Mouse (Mus musculus) lung, adult 10 weeks (tissue): ENCODE data around the gene Cope. TPM values are rescaled to one million over a fixed set of nuclear protein-coding genes. Genes with fewer than 3 reads are reported as not detected.

Source experiments
- polyA plus RNA-seq: library from polyadenylated mRNA; stranded (reverse); fragments of 350-450 nt; fragmentation: Illumina TruSeq; extraction: RNeasy Lipid Tissue Mini Kit (QIAGEN cat#74804); gene quantifications from one replicate; pipeline ENCODE4 v1.2.3, GENCODE M21; 2014; ENCODE audit warnings: low read depth, low replicate concordance; ENCODE audit not compliant: insufficient read depth

Cope gene
- 129 TPM for polyA plus RNA-seq

GRCm38 (mm10) chr8:70302358-70302890 lies at the start of gene Cope, which contains the start of gene Ddx49:
Gene Cope (plus strand): TSS chr8:70302518.
Gene Ddx49 (minus strand): TSS chr8:70302489.

GRCm38 (mm10) chr8:70282603-70283135 lies 19.6 kb upstream of the Cope start, which contains the start of gene Homer3:
Gene Homer3 (plus strand): TSS chr8:70282827.

GRCm38 (mm10) chr8:70315624-70316510 lies 13.5 kb downstream of the Cope start, which contains the start of gene Cers1:
Gene Cers1 (plus strand): TSS chr8:70315775.

GRCm38 (mm10) chr8:70329124-70329834 lies 27.0 kb downstream of the Cope start, which contains the start of gene Gdf1:
Gene Gdf1 (plus strand): TSS chr8:70329817.

DNA sequence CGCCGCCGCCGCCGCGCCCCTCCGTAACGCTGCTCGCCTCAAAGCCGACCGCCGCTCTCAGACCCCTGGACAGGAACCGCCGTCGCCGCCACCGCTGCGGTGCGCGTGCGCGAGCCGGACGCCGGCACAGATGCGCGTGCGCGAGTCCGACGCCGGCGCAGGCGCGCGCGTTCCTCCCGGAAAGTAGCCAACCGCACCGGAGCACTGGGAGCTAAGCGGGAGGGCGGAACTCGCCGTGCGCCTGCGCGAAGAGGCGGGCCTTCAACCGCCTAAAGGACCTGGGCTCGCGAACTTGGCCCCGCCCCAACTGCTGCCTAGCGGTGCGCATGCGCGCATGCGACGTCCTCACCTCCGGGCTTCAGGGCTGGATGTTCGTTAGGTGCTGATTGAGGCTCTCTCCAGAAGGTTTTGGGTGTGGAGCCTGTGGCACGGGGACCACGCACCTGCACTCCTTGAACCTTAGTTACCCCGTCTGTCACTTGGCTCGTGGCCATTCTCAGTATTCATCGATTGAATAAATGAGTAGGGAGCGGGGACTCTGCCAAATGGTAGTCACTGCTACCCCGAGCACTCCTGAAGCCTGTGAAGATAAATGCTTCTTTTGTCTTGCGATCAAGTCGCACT lies 51.0 kb downstream of the Cope start, which contains the start of gene Upf1:
Gene Upf1, minus strand, starts transcription at position 85 of the 624 bp plus-strand sequence.

Other genes with a start within 250 kb of the Cope start
- 1.8 TPM for gene Tm6sf2, start 229.6 kb upstream of the Cope start, polyA plus RNA-seq
- gene Hapln4, start 219.1 kb upstream of the Cope start, polyA plus RNA-seq, result not detected
- not detected for gene Ncan, start 181.6 kb upstream of the Cope start, polyA plus RNA-seq
- gene Nr2c2ap, start 171.2 kb upstream of the Cope start, polyA plus RNA-seq, result 20.7 TPM
- gene Rfxank, start 163.4 kb upstream of the Cope start, polyA plus RNA-seq, result 15.4 TPM
- gene Borcs8, start 163.0 kb upstream of the Cope start, polyA plus RNA-seq, result 30.0 TPM
- 0.18 TPM for gene Mef2b, start 162.8 kb upstream of the Cope start, polyA plus RNA-seq
- 27.7 TPM for gene Tmem161a, start 130.2 kb upstream of the Cope start, polyA plus RNA-seq
- gene Slc25a42, start 90.2 kb upstream of the Cope start, polyA plus RNA-seq, result 5.3 TPM
- 14.4 TPM for gene Sugp2, start 68.3 kb upstream of the Cope start, polyA plus RNA-seq
- gene Armc6, start 68.1 kb upstream of the Cope start, polyA plus RNA-seq, result 8.7 TPM
- gene Homer3, start 19.7 kb upstream of the Cope start, polyA plus RNA-seq, result 25.3 TPM
- gene Ddx49, start within 50 bp of the Cope start, polyA plus RNA-seq, result 24.8 TPM
- 0.44 TPM for gene Cers1, start 13.3 kb downstream of the Cope start, polyA plus RNA-seq
- gene Gdf1, start 27.3 kb downstream of the Cope start, polyA plus RNA-seq, result 0.28 TPM
- 14.7 TPM for gene Upf1, start 50.8 kb downstream of the Cope start, polyA plus RNA-seq
- 0.21 TPM for gene Comp, start 71.0 kb downstream of the Cope start, polyA plus RNA-seq
- 3.0 TPM for gene Crtc1, start 137.1 kb downstream of the Cope start, polyA plus RNA-seq
- gene Klhl26, start 174.4 kb downstream of the Cope start, polyA plus RNA-seq, result 10.1 TPM
- gene Tmem59l, start 184.8 kb downstream of the Cope start, polyA plus RNA-seq, result 7.8 TPM
- gene Crlf1, start 190.6 kb downstream of the Cope start, polyA plus RNA-seq, result 13.8 TPM
- gene Rex1bd, start 204.2 kb downstream of the Cope start, polyA plus RNA-seq, result 98.1 TPM
- 1,654 TPM for gene Uba52, start 208.3 kb downstream of the Cope start, polyA plus RNA-seq
- 190 TPM for gene Fkbp8, start 225.2 kb downstream of the Cope start, polyA plus RNA-seq
- gene Kxd1, start 225.4 kb downstream of the Cope start, polyA plus RNA-seq, result 48.0 TPM
- gene Ell, start 236.9 kb downstream of the Cope start, polyA plus RNA-seq, result 9.7 TPM